Mouse (Mus musculus): Measurements from ENCODE around the gene Prickle2.

The Prickle2 gene

GRCm38 (mm10) chr6:92665530-92665989, 40.4 kb downstream of the Prickle2 start:
- peak; percentile 39 to 64 for DNase-seq

GRCm38 (mm10) chr6:92663885-92664284, 42.1 kb downstream of the Prickle2 start:
- no peak for DNase-seq

- no peak for DNase-seq
Observed at GRCm38 (mm10) chr6:92663433-92663832, 42.5 kb downstream of the Prickle2 start.

- DNase-seq: no peak
Observed at GRCm38 (mm10) chr6:92649063-92649462, 56.9 kb downstream of the Prickle2 start.

GRCm38 (mm10) chr6:92648571-92648970, 57.4 kb downstream of the Prickle2 start:
- DNase-seq: no peak

GRCm38 (mm10) chr6:92642929-92643328, 63.0 kb downstream of the Prickle2 start:
- DNase-seq: no peak

- no peak for DNase-seq
Observed at GRCm38 (mm10) chr6:92641956-92642355, 64.0 kb downstream of the Prickle2 start.

GRCm38 (mm10) chr6:92640896-92641295, 65.1 kb downstream of the Prickle2 start:
- DNase-seq: no peak

GRCm38 (mm10) chr6:92636431-92636830, 69.5 kb downstream of the Prickle2 start:
- DNase-seq: no peak

- DNase-seq: no peak
Observed at GRCm38 (mm10) chr6:92634876-92635468, 71.0 kb downstream of the Prickle2 start.

GRCm38 (mm10) chr6:92630991-92631390, 75.0 kb downstream of the Prickle2 start:
- DNase-seq: no peak

GRCm38 (mm10) chr6:92627711-92628110, 78.2 kb downstream of the Prickle2 start:
- no peak for DNase-seq

- DNase-seq: no peak
Observed at GRCm38 (mm10) chr6:92627048-92627617, 78.8 kb downstream of the Prickle2 start.

- DNase-seq: peak in 1 of 2 experiments; percentile 8
Observed at GRCm38 (mm10) chr6:92625923-92626322, 80.0 kb downstream of the Prickle2 start.

GRCm38 (mm10) chr6:92624306-92624705, 81.6 kb downstream of the Prickle2 start:
- DNase-seq: no peak

- no peak for DNase-seq
Observed at GRCm38 (mm10) chr6:92617183-92617582, 88.8 kb downstream of the Prickle2 start.

GRCm38 (mm10) chr6:92614771-92615170, 91.2 kb downstream of the Prickle2 start:
- no peak for DNase-seq

GRCm38 (mm10) chr6:92612151-92612769, 93.7 kb downstream of the Prickle2 start:
- DNase-seq: no peak

- no peak for DNase-seq
Observed at GRCm38 (mm10) chr6:92609682-92610235, 96.2 kb downstream of the Prickle2 start.

- DNase-seq: no peak
Observed at GRCm38 (mm10) chr6:92609078-92609477, 96.9 kb downstream of the Prickle2 start.

- DNase-seq: no peak
Observed at GRCm38 (mm10) chr6:92605156-92605555, 100.8 kb downstream of the Prickle2 start.

GRCm38 (mm10) chr6:92596340-92596739, 109.6 kb downstream of the Prickle2 start:
- no peak for DNase-seq

- no peak for DNase-seq
Observed at GRCm38 (mm10) chr6:92589381-92590065, 116.4 kb downstream of the Prickle2 start.

Data from cerebellum, adult 18-20 months (tissue).